Mouse (Mus musculus) thymus, adult 18-20 months (tissue): ENCODE data around the gene Zfp981.
"Not testable (repeated sequence)": the region's sequence is repeated elsewhere in the genome, so short reads cannot be mapped to it uniquely, and the experiment has no call there.

Experiments
- DNase-seq, 2 experiments: peaks; one replicate each; pipeline ENCODE4 v3.0.0; 2022; ENCODE audit warnings: mixed read lengths in 2 of 2

The Zfp981 gene

GRCm38 (mm10) chr4:146486753-146487152, 15.1 kb upstream of the Zfp981 start:
- not testable (repeated sequence) for DNase-seq

- not testable (repeated sequence) for DNase-seq
These were observed 12.6 kb upstream of the Zfp981 start for GRCm38 (mm10) chr4:146489196-146489595.

- DNase-seq, result not testable (repeated sequence)
These were observed 9.8 kb upstream of the Zfp981 start for GRCm38 (mm10) chr4:146491993-146492392.

DNA sequence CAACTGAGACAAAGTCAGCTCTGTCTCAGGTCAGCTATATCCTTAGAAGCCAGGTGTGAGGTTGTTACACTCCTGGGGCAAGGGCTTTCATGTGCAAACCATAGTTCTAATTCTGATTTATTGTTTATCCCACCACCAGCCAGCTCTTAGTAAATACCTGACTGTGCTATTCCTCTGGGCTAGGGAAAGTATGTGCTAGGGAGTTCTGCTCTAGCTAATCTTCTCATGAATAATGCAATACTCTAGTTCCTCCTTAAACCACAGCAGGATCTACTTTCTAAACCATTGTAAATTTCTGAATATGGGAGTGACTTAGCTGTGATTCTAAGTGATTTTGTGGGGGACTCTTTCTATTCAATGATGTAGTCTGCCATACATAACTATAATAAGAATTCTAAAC, 9.4 kb upstream of the Zfp981 start:
- DNase-seq, result no peak

DNA sequence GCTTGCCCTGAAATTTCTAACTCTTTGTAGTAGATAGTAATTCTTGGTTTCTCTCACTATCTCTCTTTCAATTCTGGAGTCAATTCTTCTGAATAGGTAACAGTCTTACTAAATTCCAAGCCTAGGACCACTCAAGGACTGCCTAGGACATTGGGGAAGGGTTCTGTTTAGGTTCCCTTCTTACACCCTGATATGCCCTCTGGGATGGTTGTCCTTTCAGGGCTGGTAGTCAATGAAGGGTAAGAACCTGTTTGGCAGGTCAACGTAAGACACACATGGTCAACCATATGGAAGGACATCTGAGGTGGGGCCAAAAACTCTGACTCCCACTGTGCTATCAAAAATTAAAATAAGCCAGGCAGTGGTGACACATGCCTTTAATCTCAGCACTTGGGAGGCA, 9.0 kb upstream of the Zfp981 start:
- no peak for DNase-seq

- DNase-seq, result not testable (repeated sequence)
These were observed 8.4 kb upstream of the Zfp981 start for GRCm38 (mm10) chr4:146493319-146493907.

DNA sequence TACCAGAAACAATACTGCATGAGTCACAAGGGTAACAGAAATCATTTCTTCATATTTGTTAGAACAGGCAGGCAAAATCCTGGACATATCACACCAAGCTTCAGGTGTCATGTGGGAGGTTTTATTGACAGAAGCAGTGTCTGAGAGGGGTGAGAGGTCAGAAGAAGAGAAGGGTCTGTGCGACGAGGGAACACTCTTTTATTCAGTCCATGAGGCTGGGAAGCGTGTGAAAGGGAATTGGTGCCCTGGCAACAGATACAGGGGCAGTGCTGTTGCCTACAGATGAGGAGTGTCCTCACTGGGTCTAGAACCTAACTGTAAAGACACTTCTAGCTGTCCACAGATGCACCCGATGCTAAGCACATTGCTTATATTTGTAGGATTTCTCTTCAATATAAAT, 6.8 kb upstream of the Zfp981 start:
- no peak for DNase-seq

DNA sequence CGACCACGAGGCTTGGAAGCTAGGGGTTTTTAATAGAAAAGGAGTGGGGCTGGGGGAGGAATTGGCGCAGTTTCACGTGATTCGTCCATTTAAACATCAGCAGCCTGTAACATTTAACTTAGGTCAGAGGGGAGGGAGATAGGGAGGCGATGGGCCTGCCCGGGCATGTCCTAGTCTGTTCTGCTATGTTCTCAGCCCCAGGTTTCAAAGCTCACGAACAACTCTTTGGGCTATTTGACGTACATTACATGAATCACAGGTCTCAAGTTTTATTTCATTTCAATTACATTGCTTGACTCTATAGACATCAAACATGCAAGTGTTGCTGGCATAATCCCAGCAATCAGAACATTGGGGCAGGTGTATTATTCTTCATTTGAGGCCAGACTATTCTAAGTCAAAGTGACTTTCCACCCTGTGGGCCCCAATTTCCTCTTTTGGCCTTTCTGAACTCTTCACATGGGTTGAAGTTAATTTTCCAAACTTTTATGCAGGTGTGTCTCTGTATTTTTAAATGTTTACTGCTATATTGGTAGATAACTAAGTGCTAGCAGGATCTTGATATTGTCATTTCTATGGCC, 4.0 kb upstream of the Zfp981 start:
- DNase-seq, result not testable (repeated sequence)

- not testable (repeated sequence) for DNase-seq
These were observed 7.2 kb downstream of the Zfp981 start for GRCm38 (mm10) chr4:146509029-146509428.

- DNase-seq, result not testable (repeated sequence)
These were observed 10.0 kb downstream of the Zfp981 start for GRCm38 (mm10) chr4:146511871-146512270.

GRCm38 (mm10) chr4:146516474-146516873, 14.6 kb downstream of the Zfp981 start:
- no peak for DNase-seq

GRCm38 (mm10) chr4:146517150-146517549, 15.3 kb downstream of the Zfp981 start:
- not testable (repeated sequence) for DNase-seq

GRCm38 (mm10) chr4:146520723-146521122, 18.9 kb downstream of the Zfp981 start:
- no peak for DNase-seq

GRCm38 (mm10) chr4:146534574-146534973, 32.7 kb downstream of the Zfp981 start:
- DNase-seq, result no peak

GRCm38 (mm10) chr4:146535883-146536282, 34.1 kb downstream of the Zfp981 start:
- no peak for DNase-seq

DNA sequence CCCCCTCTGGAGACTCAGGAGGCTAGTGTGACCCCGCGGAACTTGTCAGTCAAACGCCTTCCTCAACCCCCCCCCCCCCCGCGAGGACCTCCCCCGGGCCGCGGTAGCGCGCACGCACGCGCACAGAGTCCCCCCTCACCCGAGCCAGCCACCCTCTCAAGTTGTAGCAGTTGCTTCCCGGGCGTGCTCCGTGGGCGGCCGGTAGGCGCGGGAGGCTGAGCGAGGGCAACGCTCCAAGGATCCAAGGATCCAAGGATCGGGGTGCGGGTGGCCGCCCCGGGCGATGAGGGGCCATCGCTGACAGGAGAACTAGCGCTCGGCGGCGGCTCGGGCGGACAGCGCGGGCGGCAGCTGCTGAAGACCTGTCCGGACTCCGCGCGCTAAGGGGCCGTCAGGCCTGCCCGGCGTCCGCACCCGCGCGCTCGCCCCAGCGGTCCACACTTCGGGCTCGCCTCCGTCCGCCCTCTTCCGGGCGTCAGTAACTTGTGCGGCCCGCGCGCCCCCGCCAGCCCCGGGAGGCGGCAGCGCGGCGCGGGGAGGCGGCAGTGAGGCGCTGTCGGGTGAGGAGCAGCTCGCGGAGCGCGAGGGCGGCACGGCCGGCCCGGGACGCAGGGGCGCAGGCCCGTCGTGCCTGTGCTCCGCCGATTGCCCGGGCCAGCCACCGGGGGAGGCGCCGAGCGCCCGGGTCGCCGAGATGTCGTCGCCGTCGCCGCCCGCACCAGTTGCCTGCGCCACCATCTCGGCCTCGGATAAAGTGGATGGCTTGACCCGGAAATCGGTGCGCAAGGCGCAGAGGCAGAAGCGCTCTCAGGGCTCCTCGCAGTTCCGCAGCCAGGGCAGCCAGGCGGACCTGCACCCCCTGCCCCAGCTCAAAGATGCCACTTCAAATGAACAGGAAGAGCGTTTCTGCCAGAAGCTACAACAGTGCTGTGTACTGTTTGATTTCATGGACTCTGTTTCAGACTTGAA, 78.4 kb downstream of the Zfp981 start:
- not testable (repeated sequence) for DNase-seq
